Mouse (Mus musculus) stomach, postnatal 0 days (tissue): ENCODE data around the gene Flcn. TPM values are rescaled to one million over a fixed set of nuclear protein-coding genes. Genes with fewer than 3 reads are reported as not detected.
A peak's percentile ranks its signal among the peaks of the same experiment; 100 is the strongest.

Experiments
- ATAC-seq: fragments of 200-750 bp; cut with Nextera tagmentation; 2 replicates; pipeline ENCODE4 v1.8.0; 2017; ENCODE audit not compliant: low FRiP score, low TSS enrichment
- DNase-seq: peaks from one replicate; pipeline ENCODE4 v3.0.0-alpha.2; 2016; ENCODE audit warnings: low spot score
- H3K27ac ChIP-seq: fragments of 300-500 bp; sonication (generic); replicated peaks from 2 replicates; pipeline ENCODE4 v1.5.1; 2014; ENCODE audit warnings: mild to moderate bottlenecking, control low read depth
- H3K27me3 ChIP-seq: fragments of 300-500 bp; sonication (generic); 2 replicates; pipeline ENCODE4 v1.6.1; 2014; ENCODE audit warnings: low read length; ENCODE audit not compliant: control insufficient read depth, insufficient read depth
- H3K36me3 ChIP-seq: fragments of 300-500 bp; sonication (generic); 2 replicates; pipeline ENCODE4 v1.6.1; 2014; ENCODE audit warnings: low read length, mixed read lengths; ENCODE audit not compliant: control insufficient read depth, insufficient read depth
- H3K4me1 ChIP-seq: fragments of 300-500 bp; sonication (generic); replicated peaks from 2 replicates; pipeline ENCODE4 v1.6.1; 2014; ENCODE audit warnings: antibody characterized with exemption; ENCODE audit not compliant: control insufficient read depth, insufficient read depth
- H3K4me2 ChIP-seq: fragments of 300-500 bp; sonication (generic); replicated peaks from 2 replicates; pipeline ENCODE4 v1.6.1; 2014; ENCODE audit warnings: low read depth, mild to moderate bottlenecking, control low read depth, moderate library complexity
- H3K4me3 ChIP-seq: fragments of 300-500 bp; sonication (generic); 2 replicates; pipeline ENCODE4 v1.5.1; 2014; ENCODE audit warnings: low read depth, low read length, control low read depth
- H3K9ac ChIP-seq: fragments of 300-500 bp; sonication (generic); 2 replicates; pipeline ENCODE4 v1.6.1; 2014; ENCODE audit warnings: mild to moderate bottlenecking, low read length, control low read depth, mixed read lengths
- H3K9me3 ChIP-seq: fragments of 300-500 bp; sonication (generic); 2 replicates; pipeline ENCODE4 v1.6.1; 2016; ENCODE audit warnings: low read length; ENCODE audit not compliant: control insufficient read depth
- CTCF ChIP-seq: IDR thresholded peaks from 2 replicates; pipeline ENCODE4 v1.5.1; 2016; ENCODE audit warnings: antibody characterized with exemption, low read depth, mild to moderate bottlenecking, moderate library complexity
- EP300 ChIP-seq: optimal IDR thresholded peaks from 2 replicates; pipeline ENCODE3; 2016; ENCODE audit warnings: antibody characterized with exemption
- WGBS: fragments of 180-500 bp; shearing (Covaris S2); extraction: QIAGEN DNeasy Blood & Tissue Kit; methylation state at CpG from one replicate; pipeline ENCODE4 v1.1.7; 2014; 5-methylcytosine and 5-hydroxymethylcytosine counted together
- polyA plus RNA-seq: library from polyadenylated mRNA; unstranded; fragments of >200 nt; fragmentation: Nextera tagmentation; extraction: Ambion mirVana; gene quantifications from 2 replicates; pipeline ENCODE4 v1.2.1, GENCODE M21; 2015

Flcn gene
- polyA plus RNA-seq, 1 experiment from 2014 or later = 16.1 TPM

GRCm38 (mm10) chr11:59778181-59778873, 31.5 kb downstream of the Flcn start:
- Histone ChIP-seq H3K36me3 (peaks cover 27% of the 10 kb centered on the region), H3K9ac (no peak overlapping the region), H3K9me3 (no peaks in the 10 kb centered on the region), H3K4me3 (no peak overlapping the region), H3K4me2 (no peak overlapping the region), H3K4me1 (no peaks in the 10 kb centered on the region), H3K27ac (no peak overlapping the region), H3K27me3 (no peaks in the 10 kb centered on the region)
- TF ChIP-seq CTCF (peak; percentile 99), EP300 (no peak)
- ATAC-seq = peak; percentile 85
- DNase-seq = peak; percentile 91
- WGBS = 50% methylated on average over 9 of the region's 9 CpGs

DNA sequence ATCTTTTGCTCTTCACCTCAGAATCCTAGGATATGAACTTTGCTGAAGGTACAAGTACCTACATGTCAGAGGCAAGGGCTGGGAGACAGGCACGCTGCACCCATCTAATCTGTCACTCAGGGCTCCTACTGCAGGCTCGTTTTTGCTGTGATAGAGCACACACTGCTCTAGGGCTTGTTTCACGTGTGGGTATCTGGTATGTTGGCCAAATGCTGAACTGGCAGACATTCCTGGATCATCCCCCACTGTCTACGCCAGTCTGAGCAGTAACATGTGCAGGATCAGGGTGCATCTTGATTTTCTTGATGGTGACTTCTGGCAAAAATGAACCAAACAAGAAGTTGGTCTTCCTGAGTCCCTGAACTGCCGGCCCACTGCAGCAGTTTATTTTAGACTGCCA, 32.6 kb downstream of the Flcn start:
- ATAC-seq (no peak), DNase-seq (no peak)
- Histone ChIP-seq H3K27ac (no peak overlapping the region), H3K9me3 (no peaks in the 10 kb centered on the region), H3K9ac (no peak overlapping the region), H3K4me3 (no peak overlapping the region), H3K27me3 (no peaks in the 10 kb centered on the region), H3K36me3 (peaks cover 33% of the 10 kb centered on the region), H3K4me1 (no peaks in the 10 kb centered on the region), H3K4me2 (no peak overlapping the region)
- WGBS = 70% methylated on average over 5 of the region's 5 CpGs
- no peak for TF ChIP-seq EP300
- TF ChIP-seq CTCF = no peak

GRCm38 (mm10) chr11:59775435-59776148, 34.2 kb downstream of the Flcn start:
- no peak for ATAC-seq
- no peaks in the 10 kb centered on the region for H3K27me3 ChIP-seq
- no peaks in the 10 kb centered on the region for H3K9me3 ChIP-seq
- H3K4me2 ChIP-seq = no peak overlapping the region
- H3K9ac ChIP-seq = no peak overlapping the region
- no peak overlapping the region for H3K4me3 ChIP-seq
- no peak for TF ChIP-seq EP300
- TF ChIP-seq CTCF = peak; percentile 35
- WGBS = 82% methylated on average over 13 of the region's 13 CpGs
- H3K27ac ChIP-seq = no peak overlapping the region
- H3K36me3 ChIP-seq = peaks cover 48% of the 10 kb centered on the region
- H3K4me1 ChIP-seq = no peaks in the 10 kb centered on the region
- DNase-seq = no peak

- Histone ChIP-seq H3K4me2 (no peak overlapping the region), H3K27me3 (no peaks in the 10 kb centered on the region), H3K9me3 (no peaks in the 10 kb centered on the region), H3K27ac (no peak overlapping the region), H3K4me1 (no peaks in the 10 kb centered on the region), H3K9ac (no peak overlapping the region), H3K36me3 (peaks cover 57% of the 10 kb centered on the region), H3K4me3 (no peak overlapping the region)
- ATAC-seq (no peak), DNase-seq (no peak)
- no peak for TF ChIP-seq EP300
- no peak for TF ChIP-seq CTCF
- WGBS = 89% methylated on average over 4 of the region's 4 CpGs
These were observed 35.3 kb downstream of the Flcn start for GRCm38 (mm10) chr11:59774522-59774921.

DNA sequence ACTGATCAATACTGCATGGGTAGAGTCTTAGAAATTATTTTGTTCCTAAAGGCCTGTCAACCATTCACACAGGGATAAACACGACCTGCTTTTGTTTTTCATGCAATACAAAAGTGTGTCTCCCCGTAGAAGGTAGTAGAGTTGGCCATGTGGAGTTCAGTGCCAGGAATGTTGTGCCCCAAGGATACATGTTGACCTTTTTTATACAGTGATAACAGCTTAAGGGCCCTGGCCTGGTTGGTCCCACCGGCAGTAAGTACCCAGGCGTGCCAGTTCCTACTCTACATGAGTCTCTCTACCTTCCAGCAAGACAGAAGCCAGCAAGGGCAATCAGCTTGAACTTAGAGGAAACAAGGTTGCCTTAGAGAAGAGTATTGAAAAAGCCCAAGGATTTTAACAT, 36.9 kb downstream of the Flcn start:
- ATAC-seq (no peak), DNase-seq (no peak)
- no peaks in the 10 kb centered on the region for H3K9me3 ChIP-seq
- TF ChIP-seq CTCF = no peak
- no peak for TF ChIP-seq EP300
- no peaks in the 10 kb centered on the region for H3K4me1 ChIP-seq
- 73% methylated on average over 4 of the region's 4 CpGs for WGBS
- no peaks in the 10 kb centered on the region for H3K27me3 ChIP-seq
- H3K36me3 ChIP-seq = peaks cover 57% of the 10 kb centered on the region
- no peak overlapping the region for H3K27ac ChIP-seq
- H3K9ac ChIP-seq = no peak overlapping the region
- no peak overlapping the region for H3K4me2 ChIP-seq
- no peak overlapping the region for H3K4me3 ChIP-seq

- no peaks in the 10 kb centered on the region for H3K9me3 ChIP-seq
- ATAC-seq (no peak), DNase-seq (no peak)
- no peaks in the 10 kb centered on the region for H3K27me3 ChIP-seq
- no peak overlapping the region for H3K27ac ChIP-seq
- no peak overlapping the region for H3K4me2 ChIP-seq
- H3K4me3 ChIP-seq = no peak overlapping the region
- no peak for TF ChIP-seq EP300
- no peak for TF ChIP-seq CTCF
- H3K9ac ChIP-seq = no peak overlapping the region
- 85% methylated on average over 2 of the region's 2 CpGs for WGBS
- H3K4me1 ChIP-seq = no peaks in the 10 kb centered on the region
- peaks cover 58% of the 10 kb centered on the region for H3K36me3 ChIP-seq
These were observed 37.5 kb downstream of the Flcn start for GRCm38 (mm10) chr11:59772291-59772690.
